Mouse (Mus musculus): ENCODE data around the gene Gm20388.

GRCm38 (mm10) chr8:122050620-122051019 lies 2140.0 kb downstream of the Gm20388 start:
- TF ChIP-seq CTCF (IDR thresholded peaks at IDR 0.05; ENCODE audit: low read depth) (no peak), EP300 (optimal IDR thresholded peaks at IDR 0.05) (no peak)
